Mouse (Mus musculus) forelimb bud, embryonic 11.5 days (tissue): ENCODE data around the gene Slc5a6.

Experiments used
- DNase-seq: peaks from one replicate; pipeline ENCODE4 v3.0.0-alpha.2; 2012; ENCODE audit warnings: low read depth, low spot score

Slc5a6 gene

GRCm38 (mm10) chr5:31000993-31001392, 47.7 kb downstream of the Slc5a6 start:
- DNase-seq, result no peak

- DNase-seq, result no peak
These were observed 48.6 kb downstream of the Slc5a6 start for GRCm38 (mm10) chr5:31000122-31000521.

- no peak for DNase-seq
These were observed 49.4 kb downstream of the Slc5a6 start for GRCm38 (mm10) chr5:30999324-30999723.

- peak; percentile 56 for DNase-seq
These were observed 50.4 kb downstream of the Slc5a6 start for GRCm38 (mm10) chr5:30998306-30998705.

GRCm38 (mm10) chr5:30994910-30995635, 53.7 kb downstream of the Slc5a6 start:
- no peak for DNase-seq

- no peak for DNase-seq
These were observed 54.6 kb downstream of the Slc5a6 start for GRCm38 (mm10) chr5:30994074-30994473.

- DNase-seq, result no peak
These were observed 55.6 kb downstream of the Slc5a6 start for GRCm38 (mm10) chr5:30992980-30993676.
